Mouse (Mus musculus) lung, adult 2 months (tissue): ENCODE data around the gene Ncor2. TPM values are rescaled to one million over a fixed set of nuclear protein-coding genes. Genes with fewer than 3 reads are reported as not detected.

Experiments
- DNase-seq: peaks from one replicate; pipeline ENCODE4 v3.0.0; 2022
- H3K4me1 ChIP-seq: fragments of 200-500 bp; 2 replicates; pipeline ENCODE4 v1.6.1; 2011; ENCODE audit warnings: low read length; ENCODE audit not compliant: control insufficient read depth, insufficient read depth
- H3K4me3 ChIP-seq: fragments of 200-500 bp; replicated peaks from 2 replicates; pipeline ENCODE3; 2011; ENCODE audit warnings: low read depth, mild to moderate bottlenecking, control low read depth, low read length; ENCODE audit errors: extremely low read depth
- CTCF ChIP-seq: fragments of 200-500 bp; IDR thresholded peaks from 2 replicates; pipeline ENCODE4 v1.5.1; 2011; ENCODE audit warnings: mild to moderate bottlenecking, low read length, control low read depth; ENCODE audit not compliant: insufficient read depth
- POLR2A ChIP-seq: fragments of 200-500 bp; IDR thresholded peaks from 2 replicates; pipeline ENCODE4 v1.6.1; 2011; ENCODE audit warnings: low read depth, mild to moderate bottlenecking, control low read depth, low read length, borderline replicate concordance; ENCODE audit errors: extremely low read depth
- WGBS: fragments of 180-500 bp; shearing (Covaris S2); methylation state at CpG from one replicate; pipeline ENCODE4 v1.1.7; 2018; 5-methylcytosine and 5-hydroxymethylcytosine counted together
- polyA plus RNA-seq: library from polyadenylated mRNA; depleted of rRNA; stranded (reverse); fragments of >200 nt; gene quantifications from 2 replicates; pipeline ENCODE4 v1.2.3, GENCODE M21; 2012

The Ncor2 gene
- polyA plus RNA-seq, 1 experiment = 78.9 TPM

DNA sequence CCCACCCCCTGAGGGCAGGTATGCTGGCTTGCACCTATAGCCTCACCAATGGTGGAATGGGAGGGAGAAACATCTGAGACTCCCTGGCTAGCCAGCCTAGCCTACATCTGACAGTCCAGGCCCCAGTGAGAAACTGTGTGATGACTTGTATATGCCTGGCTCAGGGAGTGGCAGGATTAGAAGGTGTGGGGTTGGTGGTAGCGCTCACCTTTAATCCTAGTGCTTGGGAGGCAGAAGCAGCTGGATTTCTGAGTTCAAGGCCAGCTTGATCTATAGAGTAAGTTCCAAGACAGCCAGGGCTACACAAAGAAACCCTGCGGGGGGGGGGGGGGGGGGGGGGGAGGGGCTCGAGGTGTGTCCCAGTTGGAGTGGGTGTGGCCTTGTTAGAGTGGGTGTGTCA is 16.6 kb downstream of the Ncor2 start:
- peaks cover 47% of the 10 kb centered on the region for H3K4me1 ChIP-seq
- no peak for DNase-seq
- WGBS = 88% methylated on average over 1 of the region's 3 CpGs
- no peak overlapping the region for H3K4me3 ChIP-seq
- TF ChIP-seq CTCF = no peak
- TF ChIP-seq POLR2A = no peak

DNA sequence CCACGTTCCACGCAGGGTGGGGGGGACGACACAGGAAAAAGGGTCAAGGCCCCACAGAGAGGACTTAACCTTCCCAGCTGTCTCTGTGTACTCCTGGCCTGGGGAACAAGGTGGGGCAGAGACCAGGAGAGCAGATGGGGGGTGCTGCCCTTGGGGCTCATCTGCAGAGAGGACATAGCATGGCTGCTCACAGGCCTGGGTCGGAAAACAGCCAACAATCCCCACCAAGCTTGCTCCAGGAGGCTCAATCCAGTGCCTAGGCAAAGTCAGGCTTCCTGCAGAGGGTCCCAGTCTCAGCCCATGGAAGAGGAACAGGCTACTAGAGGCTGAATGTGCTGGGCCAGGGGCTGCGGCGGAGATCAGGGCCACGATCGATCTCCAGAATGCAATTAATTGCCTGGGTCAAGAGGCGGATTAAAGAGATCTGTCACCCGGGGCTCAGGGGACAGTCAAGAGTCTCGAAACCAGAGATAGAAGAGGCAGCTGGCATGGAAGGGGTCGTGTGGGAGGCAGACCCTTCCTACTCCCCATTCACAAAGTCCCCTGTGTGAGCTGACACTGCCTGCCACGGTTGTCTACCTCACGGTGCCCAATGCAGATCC is 19.1 kb downstream of the Ncor2 start:
- Histone ChIP-seq H3K4me1 (peaks cover 37% of the 10 kb centered on the region), H3K4me3 (no peak overlapping the region)
- 69% methylated on average over 14 of the region's 14 CpGs for whole genome bisulfite sequencing
- DNase-seq = no peak
- no peak for TF ChIP-seq POLR2A
- no peak for TF ChIP-seq CTCF

GRCm38 (mm10) chr5:125159293-125159692 is 19.7 kb downstream of the Ncor2 start:
- no peak for DNase-seq
- Histone ChIP-seq H3K4me1 (peaks cover 31% of the 10 kb centered on the region), H3K4me3 (no peak overlapping the region)
- WGBS = 10% methylated on average over 12 of the region's 12 CpGs
- no peak for TF ChIP-seq CTCF
- no peak for TF ChIP-seq POLR2A

GRCm38 (mm10) chr5:125158232-125158961 is 20.6 kb downstream of the Ncor2 start:
- Histone ChIP-seq H3K4me1 (peaks cover 26% of the 10 kb centered on the region), H3K4me3 (no peak overlapping the region)
- 18% methylated on average over 21 of the region's 21 CpGs for WGBS
- TF ChIP-seq POLR2A = no peak
- TF ChIP-seq CTCF = no peak
- DNase-seq = no peak

- 66% methylated on average over 8 of the region's 8 CpGs for WGBS
- no peak overlapping the region for H3K4me3 ChIP-seq
- TF ChIP-seq POLR2A (no peak), CTCF (no peak)
- H3K4me1 ChIP-seq = peaks cover 31% of the 10 kb centered on the region
- no peak for DNase-seq
Observed at GRCm38 (mm10) chr5:125157375-125158033, 21.5 kb downstream of the Ncor2 start.

GRCm38 (mm10) chr5:125156418-125157205 is 22.4 kb downstream of the Ncor2 start:
- DNase-seq = no peak
- peaks cover 39% of the 10 kb centered on the region for H3K4me1 ChIP-seq

GRCm38 (mm10) chr5:125155451-125155850 is 23.6 kb downstream of the Ncor2 start:
- WGBS = 89% methylated on average over 4 of the region's 4 CpGs
- DNase-seq = no peak
- Histone ChIP-seq H3K4me3 (no peak overlapping the region), H3K4me1 (peaks cover 50% of the 10 kb centered on the region)
- TF ChIP-seq CTCF = no peak
- no peak for TF ChIP-seq POLR2A

More at GRCm38 (mm10) chr5:125156418-125157205, 22.4 kb downstream of the Ncor2 start:
- WGBS = 63% methylated on average over 22 of the region's 22 CpGs
- H3K4me3 ChIP-seq = no peak overlapping the region
- TF ChIP-seq POLR2A = no peak
- TF ChIP-seq CTCF = no peak

DNA sequence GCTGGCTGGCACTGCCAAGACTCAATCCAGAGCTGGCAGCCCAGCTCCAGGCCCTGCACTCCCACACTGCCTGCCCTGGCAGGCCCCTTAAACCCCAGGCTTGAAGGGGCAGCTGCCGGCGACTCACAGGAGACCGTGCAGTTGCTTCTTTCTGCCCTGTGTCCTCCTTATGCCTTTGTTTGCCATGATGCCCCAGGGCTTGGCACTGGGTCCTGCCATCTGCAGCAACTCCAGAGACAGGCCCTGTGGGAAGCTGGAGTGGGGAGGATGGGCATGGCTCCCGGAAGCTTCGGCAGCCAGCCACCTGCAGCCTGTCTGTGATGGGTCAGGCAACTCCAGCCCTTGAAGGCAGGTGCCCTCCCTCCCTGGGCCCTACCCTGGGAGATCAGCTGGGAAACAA is 24.0 kb downstream of the Ncor2 start:
- Histone ChIP-seq H3K4me3 (no peak overlapping the region), H3K4me1 (peaks cover 50% of the 10 kb centered on the region)
- TF ChIP-seq POLR2A (no peak), CTCF (no peak)
- 55% methylated on average over 5 of the region's 5 CpGs for WGBS
- no peak for DNase-seq

GRCm38 (mm10) chr5:125154178-125154577 is 24.8 kb downstream of the Ncor2 start:
- H3K4me1 ChIP-seq = peaks cover 46% of the 10 kb centered on the region
- H3K4me3 ChIP-seq = no peak overlapping the region
- DNase-seq = no peak
- WGBS = 71% methylated on average over 5 of the region's 5 CpGs
- TF ChIP-seq POLR2A (no peak), CTCF (no peak)
